Mouse (Mus musculus) CH12.LX (cell line): ENCODE data around the gene Ddx31. TPM values are rescaled to one million over a fixed set of nuclear protein-coding genes. Genes with fewer than 3 reads are reported as not detected.

ENCODE experiments used
- DNase-seq: peaks from one replicate; pipeline ENCODE4 v3.0.0-alpha.2; 2013; ENCODE audit errors: extremely low read depth
- H3K27ac ChIP-seq: 2 replicates; pipeline ENCODE4 v1.5.1; 2012; ENCODE audit warnings: low read depth, mild to moderate bottlenecking, control low read depth, moderate library complexity; ENCODE audit not compliant: insufficient read depth
- H3K27me3 ChIP-seq: replicated peaks from 2 replicates; pipeline ENCODE3; 2012; ENCODE audit warnings: inconsistent platforms
- H3K36me3 ChIP-seq, 2 experiments: replicated peaks in 1 of 2; 2 replicates each; pipeline versions ENCODE3 to v1.6.1; 2012; ENCODE audit warnings: inconsistent platforms in 1 of 2, low read length in 1 of 2, mild to moderate bottlenecking in 1 of 2, mixed read lengths in 1 of 2, moderate library complexity in 1 of 2; ENCODE audit not compliant: control insufficient read depth in 1 of 2, insufficient read depth in 1 of 2
- H3K4me1 ChIP-seq, 2 experiments: 2 replicates each; pipeline ENCODE4 v1.6.1; 2012; ENCODE audit warnings: inconsistent platforms in 1 of 2, moderate library complexity in 1 of 2; ENCODE audit not compliant: insufficient read depth in 2 of 2, control insufficient read depth in 1 of 2
- H3K4me2 ChIP-seq: 2 replicates; pipeline ENCODE4 v1.6.1; 2012; ENCODE audit warnings: low read depth, mild to moderate bottlenecking, control low read depth; ENCODE audit not compliant: poor library complexity, insufficient read depth, severe bottlenecking
- H3K4me3 ChIP-seq, 3 experiments: fragments of 150-350 bp in 1 of 3; sonication (generic) in 1 of 3; replicated peaks in 1 of 3; 2 replicates each; pipeline versions ENCODE3 to v1.5.1; 2011 to 2012; ENCODE audit warnings: low read depth in 2 of 3, low read length in 2 of 3, mild to moderate bottlenecking in 2 of 3, moderate library complexity in 2 of 3, control low read depth in 1 of 3, improper control_type of control experiment in 1 of 3, inconsistent platforms in 1 of 3, mixed read lengths in 1 of 3; ENCODE audit not compliant: poor library complexity in 1 of 3
- H3K79me2 ChIP-seq: replicated peaks from 2 replicates; pipeline ENCODE4 v1.6.1; 2012; ENCODE audit warnings: mild to moderate bottlenecking, moderate library complexity; ENCODE audit not compliant: control insufficient read depth, poor library complexity, insufficient read depth, severe bottlenecking; ENCODE audit errors: extremely low read depth
- H3K9ac ChIP-seq: 2 replicates; pipeline ENCODE4 v1.6.1; 2012; ENCODE audit warnings: low read depth, mild to moderate bottlenecking, control low read depth, moderate library complexity; ENCODE audit not compliant: insufficient read depth
- H3K9me3 ChIP-seq: replicated peaks from 2 replicates; pipeline ENCODE3; 2012; ENCODE audit warnings: low read length, inconsistent platforms, mixed read lengths
- CTCF ChIP-seq, 2 experiments: IDR thresholded peaks in 1 of 2; conservative IDR thresholded peaks in 1 of 2; 2 replicates each; pipeline ENCODE4 v1.5.1; 2011 to 2012; ENCODE audit warnings: low read depth in 2 of 2, low read length in 2 of 2, improper control_type of control experiment in 1 of 2, inconsistent platforms in 1 of 2, mild to moderate bottlenecking in 1 of 2, moderate library complexity in 1 of 2
- E2F4 ChIP-seq: IDR thresholded peaks from 2 replicates; pipeline ENCODE4 v1.6.1; 2011; ENCODE audit warnings: low read depth, low read length, improper control_type of control experiment; ENCODE audit not compliant: insufficient replicate concordance
- ELF1 ChIP-seq: IDR thresholded peaks from 2 replicates; pipeline ENCODE4 v1.6.1; 2014; ENCODE audit warnings: low read depth, mild to moderate bottlenecking, inconsistent platforms, low read length, improper control_type of control experiment
- EP300 ChIP-seq: IDR thresholded peaks from 2 replicates; pipeline ENCODE4 v1.6.1; 2011; ENCODE audit warnings: low read length, improper control_type of control experiment
- ETS1 ChIP-seq: conservative IDR thresholded peaks from 2 replicates; pipeline ENCODE4 v1.6.1; 2012; ENCODE audit warnings: low read depth, mild to moderate bottlenecking, inconsistent platforms, low read length, improper control_type of control experiment, moderate library complexity
- HCFC1 ChIP-seq: IDR thresholded peaks from 2 replicates; pipeline ENCODE4 v1.6.1; 2012; ENCODE audit warnings: low read depth, mild to moderate bottlenecking, inconsistent platforms, low read length, improper control_type of control experiment
- IRF4 ChIP-seq: IDR thresholded peaks from 2 replicates; pipeline ENCODE4 v1.6.1; 2014; ENCODE audit warnings: low read depth, mild to moderate bottlenecking, inconsistent platforms, low read length, improper control_type of control experiment
- JUN ChIP-seq: IDR thresholded peaks from 2 replicates; pipeline ENCODE4 v1.6.1; 2011; ENCODE audit warnings: low read depth, mild to moderate bottlenecking, low read length, improper control_type of control experiment, moderate library complexity; ENCODE audit not compliant: insufficient read depth
- JUND ChIP-seq: conservative IDR thresholded peaks from 2 replicates; pipeline ENCODE4 v1.6.1; 2011; ENCODE audit warnings: low read depth, low read length, improper control_type of control experiment
- MAFK ChIP-seq: IDR thresholded peaks from 2 replicates; pipeline ENCODE4 v1.6.1; 2011; ENCODE audit warnings: low read length, improper control_type of control experiment; ENCODE audit not compliant: insufficient replicate concordance
- MAX ChIP-seq: IDR thresholded peaks from 2 replicates; pipeline ENCODE4 v1.6.1; 2011; ENCODE audit warnings: low read length, improper control_type of control experiment
- MAZ ChIP-seq: IDR thresholded peaks from 2 replicates; pipeline ENCODE4 v1.6.1; 2012; ENCODE audit warnings: low read depth, mild to moderate bottlenecking, inconsistent platforms, low read length, improper control_type of control experiment, moderate library complexity
- MEF2A ChIP-seq: IDR thresholded peaks from 2 replicates; pipeline ENCODE4 v1.6.1; 2014; ENCODE audit warnings: low read depth, mild to moderate bottlenecking, inconsistent platforms, low read length, improper control_type of control experiment, borderline replicate concordance
- MYC ChIP-seq: IDR thresholded peaks from 2 replicates; pipeline ENCODE4 v1.6.1; 2011; ENCODE audit warnings: low read depth, mild to moderate bottlenecking, improper control_type of control experiment, low read length
- NRF1 ChIP-seq: IDR thresholded peaks from 2 replicates; pipeline ENCODE4 v1.6.1; 2014; ENCODE audit warnings: low read depth, mild to moderate bottlenecking, inconsistent platforms, low read length, improper control_type of control experiment, moderate library complexity
- RAD21 ChIP-seq: IDR thresholded peaks from 2 replicates; pipeline ENCODE4 v1.6.1; 2011; ENCODE audit warnings: low read depth, mild to moderate bottlenecking, low read length, improper control_type of control experiment, moderate library complexity
- RCOR1 ChIP-seq: conservative IDR thresholded peaks from 2 replicates; pipeline ENCODE4 v1.6.1; 2012; ENCODE audit warnings: low read depth, mild to moderate bottlenecking, inconsistent platforms, low read length, improper control_type of control experiment
- SIN3A ChIP-seq: IDR thresholded peaks from 2 replicates; pipeline ENCODE4 v1.6.1; 2012; ENCODE audit warnings: low read length, improper control_type of control experiment, inconsistent platforms
- TBP ChIP-seq: conservative IDR thresholded peaks from 2 replicates; pipeline ENCODE4 v1.6.1; 2011; ENCODE audit warnings: low read depth, low read length, improper control_type of control experiment
- TCF12 ChIP-seq: IDR thresholded peaks from 2 replicates; pipeline ENCODE4 v1.6.1; 2014; ENCODE audit warnings: low read depth, mild to moderate bottlenecking, inconsistent platforms, low read length, improper control_type of control experiment
- UBTF ChIP-seq: IDR thresholded peaks from 2 replicates; pipeline ENCODE4 v1.6.1; 2012; ENCODE audit warnings: low read depth, mild to moderate bottlenecking, inconsistent platforms, low read length, improper control_type of control experiment, moderate library complexity
- USF2 ChIP-seq: conservative IDR thresholded peaks from 2 replicates; pipeline ENCODE4 v1.6.1; 2011; ENCODE audit warnings: low read depth, low read length, improper control_type of control experiment
- ZKSCAN1 ChIP-seq: IDR thresholded peaks from 2 replicates; pipeline ENCODE4 v1.6.1; 2012; ENCODE audit warnings: low read depth, inconsistent platforms, low read length, improper control_type of control experiment, borderline replicate concordance
- ZMIZ1 ChIP-seq: IDR thresholded peaks from 2 replicates; pipeline ENCODE4 v1.6.1; 2012; ENCODE audit warnings: low read depth, mild to moderate bottlenecking, inconsistent platforms, low read length, improper control_type of control experiment
- ZNF384 ChIP-seq: IDR thresholded peaks from 2 replicates; pipeline ENCODE4 v1.6.1; 2012; ENCODE audit warnings: low read depth, low read length, improper control_type of control experiment, inconsistent platforms
- dilution Hi-C: fragments of 300-500 bp; cut with MboI; formaldehyde crosslinking; loops from 2 replicates; pipeline ENCODE4 v1.14.3; 2020; ENCODE audit warnings: low sequenced_read_pairs; ENCODE audit not compliant: extremely low pct_unique_long_range_greater_than_20kb, extremely low pct_ligation_motif_present
- in situ Hi-C: fragments of 300-500 bp; cut with MboI; formaldehyde crosslinking; loops from 3 replicates; pipeline ENCODE4 v1.14.3; 2019; ENCODE audit warnings: low sequenced_read_pairs, low pct_ligation_motif_present, low pct_unique_long_range_greater_than_20kb, mixed read lengths
- polyA plus RNA-seq: library from polyadenylated mRNA; unstranded; fragments of >175 nt; gene quantifications from 2 replicates; pipeline ENCODE4 v1.2.1, GENCODE M21; 2012; ENCODE audit warnings: low read depth; ENCODE audit not compliant: insufficient read length
- total RNA-seq, 2 experiments: library from RNA; depleted of rRNA; stranded (reverse); fragments of 300-350 nt in 1 of 2; fragments of >200 nt in 1 of 2; gene quantifications; 2 replicates each; pipeline ENCODE4 v1.2.3; 2012 to 2014

Ddx31 gene
- total and polyA plus RNA-seq, 3 experiments = 15.9 to 26.8 (median 18.8) TPM

GRCm38 (mm10) chr2:28902291-28902690 lies 62.1 kb downstream of the Ddx31 start:
- no peak overlapping the region for H3K27ac ChIP-seq
- no peak overlapping the region for H3K9ac ChIP-seq
- dilution Hi-C loops = no loop called here

DNA sequence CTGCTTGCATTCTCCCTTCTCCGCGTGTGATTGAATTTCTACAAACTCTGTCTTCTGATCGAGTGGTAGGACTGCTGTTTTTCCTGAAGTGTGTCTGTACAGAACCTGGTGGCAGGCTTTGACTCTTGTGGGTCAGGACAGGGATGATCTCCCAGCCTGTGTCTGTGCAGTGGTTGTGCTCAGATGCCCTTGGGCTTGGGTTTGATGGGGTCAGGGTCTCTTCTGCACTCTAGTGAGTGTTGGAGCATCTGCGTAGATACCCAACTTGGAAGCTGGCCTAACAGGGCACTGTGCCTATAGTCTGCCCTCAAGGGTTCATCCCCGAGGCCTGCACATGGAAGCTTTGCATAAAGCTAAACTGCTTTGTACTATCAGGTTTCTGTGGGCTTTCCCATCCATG lies 63.7 kb downstream of the Ddx31 start:
- H3K27me3 ChIP-seq = no peaks in the 10 kb centered on the region
- 0 out of 2 replicates have a peak overlapping the region, but pooled peaks have one; percentile 28 for H3K27ac ChIP-seq
- in situ Hi-C loops (no loop called here), dilution Hi-C loops (no loop called here)
- H3K9ac ChIP-seq = no peak overlapping the region
- peak; percentile 40 for DNase-seq
- TF ChIP-seq JUN (no peak), MAX (no peak), HCFC1 (no peak), MAZ (no peak), MYC (no peak), UBTF (no peak), NRF1 (no peak), TCF12 (no peak), ZMIZ1 (no peak), JUND (no peak), TBP (no peak), IRF4 (no peak), SIN3A (no peak), ETS1 (no peak), MAFK (no peak), USF2 (no peak), E2F4 (no peak)
- peaks cover 36 to 87% of the 10 kb centered on the region in 2 experiments for H3K36me3 ChIP-seq
- no peak overlapping the region for H3K4me2 ChIP-seq
- H3K4me1 ChIP-seq = peaks cover 0 to 74% of the 10 kb centered on the region in 2 experiments; a peak in 2 of 4 replicates
- no peaks in the 10 kb centered on the region for H3K79me2 ChIP-seq
- H3K4me3 ChIP-seq = no peak overlapping the region
- peaks cover under 1% of the 10 kb centered on the region for H3K9me3 ChIP-seq

More at GRCm38 (mm10) chr2:28902291-28902690, 62.1 kb downstream of the Ddx31 start:
- DNase-seq = no peak
- Histone ChIP-seq H3K4me2 (no peak overlapping the region), H3K9me3 (no peaks in the 10 kb centered on the region), H3K36me3 (peaks cover 42 to 93% of the 10 kb centered on the region in 2 experiments), H3K27me3 (no peaks in the 10 kb centered on the region), H3K79me2 (no peaks in the 10 kb centered on the region), H3K4me3 (no peak overlapping the region), H3K4me1 (peaks cover 0 to 59% of the 10 kb centered on the region in 2 experiments; a peak in 2 of 4 replicates)
- TF ChIP-seq NRF1 (no peak), MEF2A (no peak), ZMIZ1 (no peak), MAFK (no peak), SIN3A (no peak), JUN (no peak), MAZ (no peak), RCOR1 (no peak), RAD21 (no peak), ZKSCAN1 (no peak), TCF12 (no peak), UBTF (no peak), ELF1 (no peak), TBP (no peak), ZNF384 (no peak), CTCF (conservative IDR thresholded peaks at IDR 0.05 in 1 of 2, IDR thresholded peaks at IDR 0.05 in 1 of 2; ENCODE audit: low read depth in 2 of 2, low read length in 2 of 2) (no peak), EP300 (no peak)
- in situ Hi-C loops = no loop called here
